Mouse (Mus musculus): ENCODE data around the gene Stx18. TPM values are rescaled to one million over a fixed set of nuclear protein-coding genes. Genes with fewer than 3 reads are reported as not detected.

Gene Stx18
- polyA plus RNA-seq, 1 experiment, result not detected

GRCm38 (mm10) chr5:38136247-38136646 is 97.7 kb downstream of the Stx18 start:
- Histone ChIP-seq H3K4me1 (ENCODE audit: control insufficient read depth, insufficient read depth, low read length) (peaks cover 10% of the 10 kb centered on the region), H3K27ac (ENCODE audit: insufficient read depth, low read depth, low read length) (no peak overlapping the region), H3K4me3 (ENCODE audit: insufficient read depth, low read depth, low read length) (no peak overlapping the region)
- 93% methylated on average over 9 of the region's 9 CpGs for WGBS
- no peak for TF ChIP-seq CTCF (IDR thresholded peaks at IDR 0.05; ENCODE audit: insufficient read depth, low read depth, low read length)
- no peak for TF ChIP-seq POLR2A (IDR thresholded peaks at IDR 0.05; ENCODE audit: insufficient read depth, low read depth, low read length)

- H3K27ac ChIP-seq (ENCODE audit: insufficient read depth, low read depth, low read length), result no peak overlapping the region
- TF ChIP-seq POLR2A (IDR thresholded peaks at IDR 0.05; ENCODE audit: insufficient read depth, low read depth, low read length) (no peak), CTCF (IDR thresholded peaks at IDR 0.05; ENCODE audit: insufficient read depth, low read depth, low read length) (no peak)
- 53% methylated on average over 9 of the region's 9 CpGs for WGBS
- no peak overlapping the region for H3K4me3 ChIP-seq (ENCODE audit: insufficient read depth, low read depth, low read length)
- peaks cover 10% of the 10 kb centered on the region for H3K4me1 ChIP-seq (ENCODE audit: control insufficient read depth, insufficient read depth, low read length)
Measured at GRCm38 (mm10) chr5:38137163-38137562, 98.6 kb downstream of the Stx18 start.

- TF ChIP-seq POLR2A (IDR thresholded peaks at IDR 0.05; ENCODE audit: insufficient read depth, low read depth, low read length) (no peak), CTCF (IDR thresholded peaks at IDR 0.05; ENCODE audit: insufficient read depth, low read depth, low read length) (no peak)
- WGBS, result 91% methylated on average over 6 of the region's 6 CpGs
- Histone ChIP-seq H3K4me3 (ENCODE audit: insufficient read depth, low read depth, low read length) (no peak overlapping the region), H3K27ac (ENCODE audit: insufficient read depth, low read depth, low read length) (no peak overlapping the region), H3K4me1 (ENCODE audit: control insufficient read depth, insufficient read depth, low read length) (peaks cover 38% of the 10 kb centered on the region)
Measured at GRCm38 (mm10) chr5:38140893-38141292, 102.4 kb downstream of the Stx18 start.

GRCm38 (mm10) chr5:38146524-38146923 is 108.0 kb downstream of the Stx18 start:
- Histone ChIP-seq H3K4me3 (ENCODE audit: insufficient read depth, low read depth, low read length) (no peak overlapping the region), H3K27ac (ENCODE audit: insufficient read depth, low read depth, low read length) (no peak overlapping the region), H3K4me1 (ENCODE audit: control insufficient read depth, insufficient read depth, low read length) (peaks cover 58% of the 10 kb centered on the region)
- no peak for TF ChIP-seq CTCF (IDR thresholded peaks at IDR 0.05; ENCODE audit: insufficient read depth, low read depth, low read length)
- TF ChIP-seq POLR2A (IDR thresholded peaks at IDR 0.05; ENCODE audit: insufficient read depth, low read depth, low read length), result no peak
- 73% methylated on average over 6 of the region's 6 CpGs for WGBS

GRCm38 (mm10) chr5:38151264-38151663 is 112.7 kb downstream of the Stx18 start:
- WGBS, result 16% methylated on average over 3 of the region's 3 CpGs
- peaks cover 61% of the 10 kb centered on the region for H3K4me1 ChIP-seq (ENCODE audit: control insufficient read depth, insufficient read depth, low read length)
- H3K27ac ChIP-seq (ENCODE audit: insufficient read depth, low read depth, low read length), result peak overlapping the region; percentile 98
- TF ChIP-seq CTCF (IDR thresholded peaks at IDR 0.05; ENCODE audit: insufficient read depth, low read depth, low read length), result no peak
- no peak for TF ChIP-seq POLR2A (IDR thresholded peaks at IDR 0.05; ENCODE audit: insufficient read depth, low read depth, low read length)
- no peak overlapping the region for H3K4me3 ChIP-seq (ENCODE audit: insufficient read depth, low read depth, low read length)

GRCm38 (mm10) chr5:38152201-38153108 is 113.9 kb downstream of the Stx18 start:
- 56% methylated on average over 10 of the region's 10 CpGs for WGBS
- peaks cover 62% of the 10 kb centered on the region for H3K4me1 ChIP-seq (ENCODE audit: control insufficient read depth, insufficient read depth, low read length)
- peak overlapping the region; percentile 98 for H3K27ac ChIP-seq (ENCODE audit: insufficient read depth, low read depth, low read length)
- no peak overlapping the region for H3K4me3 ChIP-seq (ENCODE audit: insufficient read depth, low read depth, low read length)
- no peak for TF ChIP-seq POLR2A (IDR thresholded peaks at IDR 0.05; ENCODE audit: insufficient read depth, low read depth, low read length)
- TF ChIP-seq CTCF (IDR thresholded peaks at IDR 0.05; ENCODE audit: insufficient read depth, low read depth, low read length), result no peak

GRCm38 (mm10) chr5:38153636-38154035 is 115.1 kb downstream of the Stx18 start:
- Histone ChIP-seq H3K4me1 (ENCODE audit: control insufficient read depth, insufficient read depth, low read length) (peaks cover 63% of the 10 kb centered on the region), H3K4me3 (ENCODE audit: insufficient read depth, low read depth, low read length) (peak overlapping the region; percentile 1; the same call in 1 of the 2 replicates), H3K27ac (ENCODE audit: insufficient read depth, low read depth, low read length) (peak overlapping the region; percentile 65; the same call in 1 of the 2 replicates)
- TF ChIP-seq POLR2A (IDR thresholded peaks at IDR 0.05; ENCODE audit: insufficient read depth, low read depth, low read length) (no peak), CTCF (IDR thresholded peaks at IDR 0.05; ENCODE audit: insufficient read depth, low read depth, low read length) (no peak)
- 76% methylated on average over 5 of the region's 5 CpGs for WGBS

- 11% methylated on average over 9 of the region's 9 CpGs for WGBS
- peak overlapping the region; percentile 89 for H3K4me3 ChIP-seq (ENCODE audit: insufficient read depth, low read depth, low read length)
- TF ChIP-seq POLR2A (IDR thresholded peaks at IDR 0.05; ENCODE audit: insufficient read depth, low read depth, low read length) (no peak), CTCF (IDR thresholded peaks at IDR 0.05; ENCODE audit: insufficient read depth, low read depth, low read length) (no peak)
- peaks cover 50% of the 10 kb centered on the region for H3K4me1 ChIP-seq (ENCODE audit: control insufficient read depth, insufficient read depth, low read length)
- H3K27ac ChIP-seq (ENCODE audit: insufficient read depth, low read depth, low read length), result peak overlapping the region; percentile 98
Measured at GRCm38 (mm10) chr5:38157481-38158020, 119.0 kb downstream of the Stx18 start.

GRCm38 (mm10) chr5:38158501-38158946 is 120.0 kb downstream of the Stx18 start:
- H3K4me3 ChIP-seq (ENCODE audit: insufficient read depth, low read depth, low read length), result peak overlapping the region; percentile 89
- TF ChIP-seq POLR2A (IDR thresholded peaks at IDR 0.05; ENCODE audit: insufficient read depth, low read depth, low read length) (0 out of 2 replicates have a peak, but pooled peaks have one; percentile 11), CTCF (IDR thresholded peaks at IDR 0.05; ENCODE audit: insufficient read depth, low read depth, low read length) (no peak)
- peak overlapping the region; percentile 98 for H3K27ac ChIP-seq (ENCODE audit: insufficient read depth, low read depth, low read length)
- 3% methylated on average over 17 of the region's 17 CpGs for whole genome bisulfite sequencing
- peaks cover 41% of the 10 kb centered on the region for H3K4me1 ChIP-seq (ENCODE audit: control insufficient read depth, insufficient read depth, low read length)
